Mouse (Mus musculus) heart, embryonic 13.5 days (tissue): Measurements from ENCODE around the gene Ino80d. TPM values are rescaled to one million over a fixed set of nuclear protein-coding genes. Genes with fewer than 3 reads are reported as not detected.
"Not testable (repeated sequence)": the region's sequence is repeated elsewhere in the genome, so short reads cannot be mapped to it uniquely, and the experiment has no call there.

Experiments
- ATAC-seq: fragments of 200-750 bp; cut with Nextera tagmentation; 2 replicates; pipeline ENCODE4 v1.8.0; 2017; ENCODE audit warnings: moderate TSS enrichment; ENCODE audit not compliant: insufficient number of reproducible peaks, low FRiP score, low TSS enrichment; ENCODE audit errors: extremely low read depth
- H3K27ac ChIP-seq: fragments of 300-500 bp; sonication (generic); replicated peaks from 2 replicates; pipeline ENCODE4 v1.5.1; 2015; ENCODE audit warnings: moderate library complexity, mild to moderate bottlenecking, inconsistent platforms
- H3K27me3 ChIP-seq: fragments of 300-500 bp; sonication (generic); replicated peaks from 2 replicates; pipeline ENCODE4 v1.6.1; 2015; ENCODE audit warnings: mild to moderate bottlenecking, inconsistent platforms
- H3K36me3 ChIP-seq: fragments of 300-500 bp; sonication (generic); 2 replicates; pipeline ENCODE4 v1.6.1; 2015; ENCODE audit warnings: mild to moderate bottlenecking, inconsistent platforms
- H3K4me1 ChIP-seq: fragments of 300-500 bp; sonication (generic); 2 replicates; pipeline ENCODE4 v1.6.1; 2015; ENCODE audit warnings: inconsistent platforms
- H3K4me2 ChIP-seq: fragments of 300-500 bp; sonication (generic); 2 replicates; pipeline ENCODE4 v1.6.1; 2015; ENCODE audit warnings: inconsistent platforms, mild to moderate bottlenecking, moderate library complexity
- H3K4me3 ChIP-seq: fragments of 300-500 bp; sonication (generic); 2 replicates; pipeline ENCODE4 v1.5.1; 2015; ENCODE audit warnings: moderate library complexity, mild to moderate bottlenecking, inconsistent platforms
- H3K9ac ChIP-seq: fragments of 300-500 bp; sonication (generic); 2 replicates; pipeline ENCODE4 v1.6.1; 2015; ENCODE audit warnings: inconsistent platforms, mild to moderate bottlenecking, moderate library complexity
- H3K9me3 ChIP-seq: fragments of 300-500 bp; sonication (generic); 2 replicates; pipeline ENCODE4 v1.6.1; 2016; ENCODE audit warnings: inconsistent platforms
- WGBS: fragments of 180-500 bp; shearing (Covaris S2); methylation state at CpG from one replicate; pipeline ENCODE4 v1.1.7; 2015; ENCODE audit warnings: mixed read lengths; 5-methylcytosine and 5-hydroxymethylcytosine counted together
- polyA plus RNA-seq: library from polyadenylated mRNA; unstranded; fragments of >200 nt; fragmentation: Nextera tagmentation; extraction: Ambion mirVana; gene quantifications from 2 replicates; pipeline ENCODE4 v1.2.1, GENCODE M21; 2015

Ino80d gene
- polyA plus RNA-seq = 7.5 and 8.8 TPM in 2 replicates

GRCm38 (mm10) chr1:63114136-63114781 is at the start of gene Ino80d:
TSS of gene Ino80d (minus strand) at chr1:63114667.
- Histone ChIP-seq H3K4me2 (peak within 1 kb of the TSS; percentile 91), H3K4me1 (peaks cover 40% of the 10 kb centered on the region), H3K27ac (peak within 1 kb of the TSS; percentile 99), H3K9me3 (no peaks in the 10 kb centered on the region), H3K9ac (peak within 1 kb of the TSS; percentile 100), H3K27me3 (no peaks in the 10 kb centered on the region), H3K36me3 (peaks cover 18% of the 10 kb centered on the region), H3K4me3 (peak within 1 kb of the TSS; percentile 95)
- ATAC-seq = peak; percentile 75; the same call in 1 of the 2 replicates
- under 1% methylated on average over 37 of the region's 42 CpGs for WGBS

GRCm38 (mm10) chr1:63140231-63140630 is 25.8 kb upstream of the Ino80d start:
- Histone ChIP-seq H3K9ac (no peak overlapping the region), H3K27ac (no peak overlapping the region), H3K4me2 (no peak overlapping the region), H3K36me3 (peaks cover 67% of the 10 kb centered on the region), H3K4me3 (no peak overlapping the region), H3K9me3 (no peaks in the 10 kb centered on the region), H3K27me3 (no peaks in the 10 kb centered on the region), H3K4me1 (no peaks in the 10 kb centered on the region)
- ATAC-seq = no peak
- 91% methylated on average over 13 of the region's 13 CpGs for WGBS

GRCm38 (mm10) chr1:63138586-63138985 is 24.1 kb upstream of the Ino80d start:
- H3K4me1 ChIP-seq, H3K4me2 ChIP-seq, H3K27ac ChIP-seq, H3K4me3 ChIP-seq, H3K9me3 ChIP-seq, H3K9ac ChIP-seq, H3K27me3 ChIP-seq, ATAC-seq: not testable (repeated sequence)
- 78% methylated on average over 1 of the region's 1 CpGs for WGBS
- peaks cover 50% of the 10 kb centered on the region for H3K36me3 ChIP-seq

- WGBS = 74% methylated on average over 2 of the region's 2 CpGs
- Histone ChIP-seq H3K4me2 (no peak overlapping the region), H3K36me3 (peaks cover 45% of the 10 kb centered on the region), H3K27me3 (no peaks in the 10 kb centered on the region), H3K4me1 (no peaks in the 10 kb centered on the region), H3K9ac (no peak overlapping the region), H3K4me3 (no peak overlapping the region), H3K9me3 (no peaks in the 10 kb centered on the region), H3K27ac (no peak overlapping the region)
- no peak for ATAC-seq
Observed at GRCm38 (mm10) chr1:63137971-63138370, 23.5 kb upstream of the Ino80d start.

- 78% methylated on average over 3 of the region's 3 CpGs for whole genome bisulfite sequencing
- no peak for ATAC-seq
- Histone ChIP-seq H3K4me2 (no peak overlapping the region), H3K4me3 (no peak overlapping the region), H3K27ac (no peak overlapping the region), H3K36me3 (peaks cover 19% of the 10 kb centered on the region), H3K9me3 (no peaks in the 10 kb centered on the region), H3K9ac (no peak overlapping the region), H3K4me1 (peaks cover 10% of the 10 kb centered on the region), H3K27me3 (no peaks in the 10 kb centered on the region)
Observed at GRCm38 (mm10) chr1:63134530-63134929, 20.1 kb upstream of the Ino80d start.

- Histone ChIP-seq H3K4me3 (no peak overlapping the region), H3K36me3 (peaks cover 20% of the 10 kb centered on the region), H3K27ac (no peak overlapping the region), H3K27me3 (no peaks in the 10 kb centered on the region), H3K4me2 (no peak overlapping the region), H3K9me3 (no peaks in the 10 kb centered on the region), H3K4me1 (peaks cover 10% of the 10 kb centered on the region), H3K9ac (no peak overlapping the region)
- WGBS = 87% methylated on average over 11 of the region's 11 CpGs
- ATAC-seq = no peak
Observed at GRCm38 (mm10) chr1:63131766-63132165, 17.3 kb upstream of the Ino80d start.

GRCm38 (mm10) chr1:63130883-63131282 is 16.4 kb upstream of the Ino80d start:
- Histone ChIP-seq H3K36me3 (peaks cover 26% of the 10 kb centered on the region), H3K4me3 (no peak overlapping the region), H3K4me2 (no peak overlapping the region), H3K27ac (no peak overlapping the region), H3K9me3 (no peaks in the 10 kb centered on the region), H3K4me1 (peaks cover 10% of the 10 kb centered on the region), H3K27me3 (no peaks in the 10 kb centered on the region), H3K9ac (no peak overlapping the region)
- WGBS = 74% methylated on average over 2 of the region's 2 CpGs
- ATAC-seq = no peak

GRCm38 (mm10) chr1:63129857-63130690 is 15.6 kb upstream of the Ino80d start:
- Histone ChIP-seq H3K4me3 (peak overlapping the region; percentile 49), H3K9me3 (no peaks in the 10 kb centered on the region), H3K4me2 (peak overlapping the region; percentile 76), H3K27me3 (no peaks in the 10 kb centered on the region), H3K4me1 (peaks cover 10% of the 10 kb centered on the region), H3K36me3 (peaks cover 34% of the 10 kb centered on the region), H3K27ac (0 out of 2 replicates have a peak overlapping the region, but pooled peaks have one; percentile 53), H3K9ac (peak overlapping the region; percentile 77)
- WGBS = 14% methylated on average over 18 of the region's 18 CpGs
- ATAC-seq = peak; percentile 62

- no peak overlapping the region for H3K9ac ChIP-seq
- peak overlapping the region; percentile 76 for H3K4me2 ChIP-seq
- ATAC-seq = no peak
- H3K9me3 ChIP-seq = no peaks in the 10 kb centered on the region
- 71% methylated on average over 3 of the region's 3 CpGs for WGBS
- peak overlapping the region; percentile 49; the same call in 1 of the 2 replicates for H3K4me3 ChIP-seq
- no peak overlapping the region for H3K27ac ChIP-seq
- H3K4me1 ChIP-seq = peaks cover 10% of the 10 kb centered on the region
- H3K36me3 ChIP-seq = peaks cover 40% of the 10 kb centered on the region
- H3K27me3 ChIP-seq = no peaks in the 10 kb centered on the region
Observed at GRCm38 (mm10) chr1:63129273-63129672, 14.8 kb upstream of the Ino80d start.

GRCm38 (mm10) chr1:63126206-63126605 is 11.7 kb upstream of the Ino80d start:
- H3K9me3 ChIP-seq = no peaks in the 10 kb centered on the region
- no peak overlapping the region for H3K4me2 ChIP-seq
- WGBS = 90% methylated on average over 3 of the region's 3 CpGs
- H3K27ac ChIP-seq = no peak overlapping the region
- H3K9ac ChIP-seq = no peak overlapping the region
- peaks cover 63% of the 10 kb centered on the region for H3K36me3 ChIP-seq
- no peak overlapping the region for H3K4me3 ChIP-seq
- no peak for ATAC-seq
- no peaks in the 10 kb centered on the region for H3K27me3 ChIP-seq
- H3K4me1 ChIP-seq = peaks cover 10% of the 10 kb centered on the region

- 82% methylated on average over 6 of the region's 6 CpGs for WGBS
- H3K27ac ChIP-seq = no peak overlapping the region
- H3K36me3 ChIP-seq = peaks cover 85% of the 10 kb centered on the region
Observed at GRCm38 (mm10) chr1:63123823-63124450, 9.5 kb upstream of the Ino80d start.

More at GRCm38 (mm10) chr1:63123823-63124450, 9.5 kb upstream of the Ino80d start:
- Histone ChIP-seq H3K4me1 (no peaks in the 10 kb centered on the region; the same call in 1 of the 2 replicates), H3K4me3 (no peak overlapping the region), H3K27me3 (no peaks in the 10 kb centered on the region), H3K9ac (no peak overlapping the region), H3K4me2 (no peak overlapping the region), H3K9me3 (0 out of 2 replicates have a peak, but pooled peaks cover 3% of the 10 kb centered on the region)
- no peak for ATAC-seq
